Mouse (Mus musculus) embryonic fibroblast, embryonic 13.5 days (primary cell): Measurements from ENCODE around the gene Gm17783.

Source experiments
- CTCF ChIP-seq: IDR thresholded peaks from 2 replicates; pipeline ENCODE4 v1.5.1; 2011; ENCODE audit warnings: mild to moderate bottlenecking, control low read depth, low read length, moderate library complexity, borderline replicate concordance; ENCODE audit not compliant: insufficient read depth
- POLR2A ChIP-seq: IDR thresholded peaks from 2 replicates; pipeline ENCODE4 v1.6.1; 2011; ENCODE audit warnings: low read depth, mild to moderate bottlenecking, control low read depth, low read length, moderate library complexity

GRCm38 (mm10) chr16:45547982-45548381 is 16.1 kb upstream of the Gm17783 start:
- TF ChIP-seq CTCF = no peak
- TF ChIP-seq POLR2A = no peak
